Mouse (Mus musculus) frontal cortex, postnatal 10 days (tissue): ENCODE measurements around the gene Tmem115.
A peak's percentile ranks its signal among the peaks of the same experiment; 100 is the strongest.

Source experiments
- DNase-seq, 2 experiments: peaks; one replicate each; pipeline ENCODE4 v3.0.0; 2022; ENCODE audit warnings: low spot score in 2 of 2, mixed read lengths in 1 of 2

Gene Tmem115

GRCm38 (mm10) chr9:107521711-107522399 is 11.9 kb upstream of the Tmem115 start:
- DNase-seq = no peak

DNA sequence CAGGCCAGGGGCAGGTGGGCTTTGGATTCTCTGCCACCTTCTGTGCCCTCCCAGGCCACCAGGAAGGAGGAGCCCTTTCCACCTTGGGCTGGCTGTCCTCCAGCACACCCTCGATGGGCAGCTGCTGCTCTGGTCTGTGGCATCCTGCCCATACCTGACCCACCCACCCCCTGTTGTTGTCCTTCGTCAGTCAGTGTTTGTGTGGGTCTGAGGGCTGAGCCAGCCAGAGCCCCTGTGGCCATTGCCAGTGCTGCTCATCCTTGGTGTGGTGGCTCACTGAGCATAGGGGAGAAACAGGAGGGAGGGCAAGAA is 11.4 kb upstream of the Tmem115 start:
- DNase-seq = no peak

DNA sequence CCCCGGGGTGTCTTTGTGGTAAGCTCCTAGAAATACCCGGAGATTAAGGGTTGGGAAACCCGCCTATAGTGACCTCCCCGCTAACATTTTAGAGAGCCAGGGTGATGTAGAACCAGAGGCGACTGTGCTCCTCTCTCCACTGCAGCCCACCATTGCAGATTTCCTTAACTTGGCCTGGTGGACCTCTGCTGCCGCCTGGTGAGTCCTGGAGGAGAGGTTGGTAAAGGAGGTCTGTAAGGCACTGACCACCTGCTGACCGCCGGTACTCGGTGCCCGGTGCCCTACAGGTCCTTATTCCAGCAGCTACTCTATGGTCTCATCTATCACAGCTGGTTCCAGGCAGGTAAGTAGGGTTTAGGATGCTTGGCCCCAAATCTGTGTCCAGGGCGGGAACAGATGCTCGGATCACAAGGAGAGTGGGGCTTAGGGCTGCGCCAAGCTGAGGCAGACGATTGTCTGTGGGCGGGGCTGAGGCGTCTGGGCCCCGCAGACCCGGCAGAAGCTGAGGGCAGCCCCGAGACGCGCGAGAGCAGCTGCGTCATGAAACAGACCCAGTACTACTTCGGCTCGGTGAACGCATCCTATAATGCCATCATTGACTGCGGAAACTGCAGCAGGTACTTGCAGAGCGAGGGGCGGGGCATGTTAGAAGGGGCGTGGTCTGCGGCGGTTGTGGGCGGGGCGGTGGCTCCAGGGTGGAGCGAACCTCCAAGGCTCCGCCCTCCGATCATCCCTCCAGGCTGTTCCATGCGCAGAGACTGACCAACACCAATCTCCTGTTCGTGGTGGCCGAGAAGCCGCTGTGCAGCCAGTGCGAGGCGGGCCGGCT is 7.3 kb upstream of the Tmem115 start:
- DNase-seq = peak; percentile 72 to 77

DNA sequence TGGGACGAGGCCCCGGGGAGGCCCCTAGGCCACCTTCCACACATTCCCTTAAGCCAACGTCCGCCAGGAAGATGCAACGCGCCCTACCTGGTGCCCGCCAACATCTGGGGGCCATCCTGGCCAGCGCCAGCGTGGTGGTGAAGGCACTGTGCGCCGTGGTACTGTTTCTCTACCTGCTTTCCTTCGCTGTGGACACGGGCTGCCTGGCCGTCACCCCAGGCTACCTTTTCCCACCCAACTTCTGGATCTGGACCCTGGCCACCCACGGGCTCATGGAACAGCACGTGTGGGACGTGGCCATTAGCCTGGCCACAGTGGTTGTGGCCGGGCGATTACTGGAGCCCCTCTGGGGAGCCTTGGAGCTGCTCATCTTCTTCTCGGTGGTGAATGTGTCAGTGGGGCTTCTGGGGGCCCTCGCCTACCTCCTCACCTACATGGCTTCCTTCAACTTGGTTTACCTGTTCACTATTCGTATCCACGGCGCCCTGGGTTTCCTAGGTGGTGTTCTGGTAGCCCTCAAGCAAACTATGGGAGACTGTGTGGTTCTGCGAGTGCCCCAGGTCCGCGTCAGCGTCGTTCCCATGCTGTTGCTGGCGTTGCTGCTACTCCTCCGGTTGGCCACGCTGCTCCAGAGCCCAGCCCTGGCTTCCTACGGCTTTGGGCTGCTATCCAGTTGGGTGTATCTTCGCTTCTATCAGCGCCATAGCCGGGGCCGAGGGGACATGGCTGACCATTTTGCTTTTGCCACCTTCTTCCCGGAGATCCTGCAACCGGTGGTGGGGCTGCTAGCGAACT is 860 bp downstream of the Tmem115 start:
- DNase-seq = no peak

DNA sequence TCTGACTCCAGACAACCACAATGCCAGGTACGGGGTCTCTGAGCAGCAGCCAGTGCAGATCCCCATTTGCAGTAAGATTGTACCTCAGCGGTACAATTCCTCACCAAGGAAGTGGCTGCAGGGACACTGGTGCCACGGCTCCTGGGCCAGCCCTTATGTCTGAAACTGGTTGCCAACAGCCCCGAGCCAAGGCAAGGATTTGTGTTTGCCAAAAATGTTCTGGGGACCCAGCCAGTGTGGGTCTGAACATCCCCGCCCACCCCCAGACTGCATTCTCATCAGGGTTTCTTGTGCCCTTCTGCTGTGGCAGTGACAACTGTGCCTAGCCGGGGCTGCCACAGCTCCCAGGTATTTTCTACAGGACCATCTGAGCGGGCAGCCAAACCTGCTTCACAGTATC is 4.5 kb downstream of the Tmem115 start:
- no peak for DNase-seq

- DNase-seq = no peak
Observed at GRCm38 (mm10) chr9:107538711-107539110, 5.0 kb downstream of the Tmem115 start.

DNA sequence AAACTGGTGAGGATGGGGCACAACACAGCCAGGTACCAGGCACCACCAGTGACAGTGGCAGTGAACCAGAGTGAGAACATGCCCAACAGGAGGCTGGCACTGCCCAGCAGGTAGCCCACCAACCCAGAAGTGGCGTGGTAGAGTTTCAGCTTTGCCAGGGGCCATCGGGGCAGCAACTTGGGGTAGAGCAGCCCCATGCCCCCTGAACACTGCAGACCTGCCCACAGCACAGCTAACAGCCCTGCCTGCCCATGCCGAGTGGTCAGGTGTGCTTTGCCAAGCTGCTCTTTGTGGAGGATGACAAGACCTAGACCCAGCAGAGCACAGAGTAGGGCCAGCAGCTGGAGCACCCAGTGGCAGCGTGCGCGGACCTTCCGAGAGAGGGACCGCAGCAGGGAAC is 6.2 kb downstream of the Tmem115 start:
- no peak for DNase-seq

GRCm38 (mm10) chr9:107540420-107540819 is 6.7 kb downstream of the Tmem115 start:
- no peak for DNase-seq

- no peak for DNase-seq
Observed at GRCm38 (mm10) chr9:107541005-107541404, 7.3 kb downstream of the Tmem115 start.

GRCm38 (mm10) chr9:107541474-107542351 is 8.0 kb downstream of the Tmem115 start, which contains the start of the genes Cyb561d2 and Nprl2:
Gene Cyb561d2, minus strand, starts transcription at chr9:107542193.
Gene Nprl2, plus strand, starts transcription at chr9:107542226.
- DNase-seq = peak; percentile 92 to 93

DNA sequence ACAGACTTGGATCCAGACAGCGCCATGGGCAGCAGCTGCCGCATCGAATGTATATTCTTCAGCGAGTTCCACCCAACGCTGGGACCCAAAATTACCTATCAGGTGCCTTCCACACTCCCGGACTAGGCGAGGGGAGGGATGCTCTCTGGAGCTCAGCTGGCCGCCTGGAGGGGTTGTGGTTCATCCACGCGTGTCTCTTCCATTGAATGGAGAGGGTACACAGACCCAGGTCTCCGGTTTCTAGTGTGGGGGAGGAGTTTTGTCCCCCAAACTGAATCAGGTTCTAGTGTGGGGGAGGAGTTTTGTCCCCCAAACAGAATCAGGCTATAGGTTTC is 8.6 kb downstream of the Tmem115 start:
- no peak for DNase-seq

DNA sequence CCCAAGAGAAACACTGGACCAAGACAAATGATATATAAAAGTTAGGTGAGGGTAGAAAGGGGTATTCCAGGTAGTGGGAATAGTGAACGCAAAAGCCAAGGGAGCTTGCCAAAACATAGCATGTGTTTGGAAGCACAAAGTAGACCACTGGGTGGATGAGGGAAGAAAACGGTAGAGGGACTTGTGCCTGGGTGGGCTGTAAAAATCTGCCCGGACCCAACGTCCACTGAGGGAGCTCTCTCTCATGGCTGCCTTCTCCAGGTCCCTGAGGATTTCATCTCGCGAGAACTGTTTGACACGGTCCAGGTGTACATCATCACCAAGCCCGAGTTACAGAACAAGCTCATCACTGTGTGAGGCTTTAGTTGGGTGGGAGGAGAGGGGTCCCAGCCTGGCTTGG is 9.0 kb downstream of the Tmem115 start:
- no peak for DNase-seq

GRCm38 (mm10) chr9:107543299-107543698 is 9.6 kb downstream of the Tmem115 start:
- DNase-seq = no peak

- no peak for DNase-seq
Observed at GRCm38 (mm10) chr9:107544196-107544700, 10.5 kb downstream of the Tmem115 start.

GRCm38 (mm10) chr9:107544729-107545128 is 11.0 kb downstream of the Tmem115 start:
- no peak for DNase-seq

GRCm38 (mm10) chr9:107545199-107545598 is 11.5 kb downstream of the Tmem115 start:
- DNase-seq = no peak

DNA sequence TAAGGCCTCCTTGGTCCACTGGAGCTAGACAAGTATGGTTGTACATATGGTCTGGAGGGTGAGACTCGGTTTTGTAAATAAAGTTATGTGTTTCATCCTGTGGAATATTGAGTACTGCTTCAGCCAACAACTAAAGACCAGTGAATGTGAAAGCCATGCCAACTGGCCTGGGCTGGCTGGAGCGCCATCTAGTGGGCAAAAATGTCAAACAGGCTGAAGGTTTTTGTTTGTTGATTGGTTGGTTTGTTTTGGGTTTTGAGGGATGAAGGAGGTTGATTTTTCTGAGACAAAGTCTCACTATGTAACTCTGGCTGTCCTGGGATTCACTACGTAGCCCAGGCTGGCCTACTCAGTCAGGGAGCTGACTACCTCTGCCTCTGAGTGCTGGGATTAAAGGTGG is 11.9 kb downstream of the Tmem115 start:
- peak in 1 of 2 experiments; percentile 67 for DNase-seq

- peak; percentile 79 to 88 for DNase-seq
Observed at GRCm38 (mm10) chr9:107547026-107547425, 13.3 kb downstream of the Tmem115 start, which contains the start of gene Zmynd10. Gene Zmynd10, plus strand, starts transcription at chr9:107547298.

DNA sequence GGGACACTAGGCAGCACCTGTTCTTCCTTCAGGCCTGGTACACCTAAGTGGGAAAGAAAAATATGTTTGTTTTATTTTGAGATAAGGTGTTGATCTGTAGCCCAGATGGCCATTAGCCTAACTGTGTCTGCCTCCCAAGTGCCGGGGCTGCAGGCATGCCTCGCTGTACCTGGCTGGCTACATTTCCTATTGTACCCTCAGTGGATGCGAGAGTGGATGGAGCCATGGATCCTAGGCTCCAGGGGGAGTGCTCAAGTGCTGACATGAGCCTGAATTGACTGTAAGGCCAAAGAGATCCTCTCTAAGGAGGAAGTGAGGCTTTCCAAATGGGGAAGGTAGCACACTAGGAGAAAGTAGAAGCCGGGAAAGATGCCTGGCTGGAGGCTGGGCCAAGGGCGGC is 14.2 kb downstream of the Tmem115 start:
- DNase-seq = no peak

DNA sequence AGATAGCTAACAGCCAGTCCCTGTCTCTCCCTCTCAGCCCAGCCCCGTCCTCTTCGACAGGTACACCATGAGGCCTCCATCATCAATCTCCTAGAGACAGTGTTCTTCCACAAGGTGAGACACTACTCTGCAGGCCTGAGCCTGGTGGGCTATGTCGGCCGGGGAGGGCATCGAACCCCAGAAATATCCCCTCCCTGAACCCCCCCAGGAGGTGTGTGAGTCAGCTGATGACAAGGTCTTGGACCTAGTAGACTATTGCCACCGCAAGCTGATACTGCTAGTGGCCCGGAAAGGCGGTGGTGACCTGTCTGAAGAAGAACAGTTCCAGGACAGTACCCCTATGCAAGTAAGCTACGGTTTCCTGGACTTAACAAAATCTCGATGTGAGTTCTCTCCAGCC is 15.1 kb downstream of the Tmem115 start:
- DNase-seq = no peak
